Mouse (Mus musculus): ENCODE data around the gene Stard13. TPM values are rescaled to one million over a fixed set of nuclear protein-coding genes. Genes with fewer than 3 reads are reported as not detected.

Stard13 gene
- total and polyA plus RNA-seq, 2 experiments = 7.8 to 21.3 TPM

DNA sequence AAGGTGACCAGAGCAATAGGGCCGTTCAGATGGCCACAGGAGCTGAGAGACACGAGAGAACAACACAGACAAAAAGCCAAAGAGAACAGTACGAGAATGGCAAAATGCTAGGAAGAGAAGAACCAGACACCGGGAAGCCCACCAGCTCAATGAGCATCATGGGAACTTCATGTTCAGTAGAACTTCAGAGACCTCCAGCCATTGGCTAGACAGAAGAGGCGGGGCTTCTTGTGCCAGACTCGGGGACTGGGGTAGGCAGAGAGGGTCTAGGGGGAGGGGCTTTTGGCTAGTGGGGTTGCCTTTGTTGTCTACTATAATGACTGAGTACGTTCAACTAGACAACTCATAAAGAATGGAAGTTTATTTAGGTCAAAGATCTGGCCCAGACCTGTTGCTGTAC lies 239.5 kb downstream of the Stard13 start:
- Histone ChIP-seq H3K79me2 (ENCODE audit: control insufficient read depth, insufficient read depth, low read length) (no peaks in the 10 kb centered on the region), H3K4me3 (ENCODE audit: insufficient read depth, low read depth, low read length) (no peak overlapping the region), H3K9ac (ENCODE audit: low read depth, low read length) (no peak overlapping the region), H3K27me3 (ENCODE audit: control insufficient read depth, insufficient read depth, low read length) (no peaks in the 10 kb centered on the region), H3K27ac (replicated peaks; ENCODE audit: insufficient read depth, low read depth, low read length) (no peak overlapping the region), H3K4me1 (ENCODE audit: control insufficient read depth, insufficient read depth, low read length) (no peaks in the 10 kb centered on the region), H3K36me3 (ENCODE audit: control insufficient read depth, insufficient read depth, low read length) (no peaks in the 10 kb centered on the region)
- 87% methylated on average over 7 of the region's 7 CpGs for WGBS
- TF ChIP-seq CTCF (IDR thresholded peaks at IDR 0.05; ENCODE audit: low read depth, low read length) (no peak), POLR2A (IDR thresholded peaks at IDR 0.05; ENCODE audit: extremely low read depth, insufficient read depth, low read length) (no peak)
- no peak for DNase-seq (ENCODE audit: extremely low read depth, low read depth, low spot score)

Other genes with a start within 250 kb of the Stard13 start
- gene Gm42906, start 194.3 kb upstream of the Stard13 start, total RNA-seq (2014; rRNA removed) = not detected in 2 replicates
- gene Gm42906, start 194.3 kb upstream of the Stard13 start, polyA plus RNA-seq (2012; rRNA removed) = not detected in 2 replicates